ENCODE assay signal across 27 mouse cellular contexts in genomic region chr1:171785871-171786270, GRCm38 (mm10). TPM values are rescaled to one million over a fixed set of nuclear protein-coding genes. Genes with fewer than 3 reads are reported as not detected.
DNase-seq lines count a peak whose midpoint lies in the region; ATAC-seq and TF ChIP-seq lines count a peak whose summit lies in the region.
"Had no signal": no experiment of that assay in that cellular context is flagged by ENCODE, and none has a peak within 500 bp of the region (broad histone marks: within the 10 kb centered on the region; RNA-seq: fewer than 3 reads in every experiment).

No protein-coding gene starts in this region.

- TF ChIP-seq POLR2A in spleen, adult 2 months (IDR thresholded peaks at IDR 0.05; ENCODE audit: low read depth, low read length), result no peak
- no peak for TF ChIP-seq POLR2A in MEL (IDR thresholded peaks at IDR 0.05; ENCODE audit: control insufficient read depth in 1 of 2, insufficient read depth in 1 of 2, low read depth in 1 of 2, low read length in 2 of 2, poor library complexity in 1 of 2)

- no peak overlapping the region for H3K4me2 ChIP-seq in forebrain, postnatal 0 days (ENCODE audit: low read depth)
- H3K4me2 ChIP-seq: embryonic facial prominence, embryonic 12.5 days; embryonic facial prominence, embryonic 15.5 days; forebrain, embryonic 12.5 days; forebrain, embryonic 15.5 days; heart, embryonic 11.5 days; hindbrain, embryonic 12.5 days; hindbrain, embryonic 15.5 days had no signal

- 38% methylated on average over 1 of the region's 1 CpGs for WGBS in spleen, adult 2 months
- WGBS in forebrain, postnatal 0 days, result 95% methylated on average over 1 of the region's 1 CpGs

- no peak overlapping the region for H3K4me3 ChIP-seq in spleen, adult 2 months (ENCODE audit: extremely low read depth, insufficient read depth, insufficient read length)
- H3K4me3 ChIP-seq in MEL (ENCODE audit: control insufficient read depth in 1 of 2, insufficient read depth in 1 of 2, low read depth in 2 of 2, low read length in 2 of 2), result no peak overlapping the region
- no peak overlapping the region for H3K4me3 ChIP-seq in forebrain, postnatal 0 days (ENCODE audit: low read depth, low read length)
- H3K4me3 ChIP-seq: embryonic facial prominence, embryonic 12.5 days; embryonic facial prominence, embryonic 15.5 days; erythroblast, embryonic 14.5 days; forebrain, embryonic 12.5 days; forebrain, embryonic 15.5 days; hindbrain, embryonic 12.5 days; hindbrain, embryonic 15.5 days had no signal

- no peak overlapping the region for H3K9ac ChIP-seq in MEL (ENCODE audit: control insufficient read depth, low read depth, low read length, poor library complexity, severe bottlenecking)
- no peak overlapping the region for H3K9ac ChIP-seq in forebrain, postnatal 0 days
- H3K9ac ChIP-seq: embryonic facial prominence, embryonic 12.5 days; embryonic facial prominence, embryonic 15.5 days; forebrain, embryonic 12.5 days; forebrain, embryonic 15.5 days; hindbrain, embryonic 12.5 days; hindbrain, embryonic 15.5 days had no signal

- TF ChIP-seq RAD21 in MEL (IDR thresholded peaks at IDR 0.05; ENCODE audit: low read depth, low read length), result no peak

- H3K27me3 ChIP-seq in spleen, adult 2 months (ENCODE audit: control insufficient read depth, insufficient read depth, low read length), result no peaks in the 10 kb centered on the region
- no peaks in the 10 kb centered on the region for H3K27me3 ChIP-seq in MEL (ENCODE audit: control insufficient read depth in 1 of 2, insufficient read depth in 2 of 2, low read length in 2 of 2)
- no peaks in the 10 kb centered on the region for H3K27me3 ChIP-seq in splenic B cell, adult 2 months (ENCODE audit: control insufficient read depth, insufficient read depth, low read length, poor library complexity, severe bottlenecking)
- H3K27me3 ChIP-seq in forebrain, postnatal 0 days (ENCODE audit: insufficient read depth, low read length), result no peaks in the 10 kb centered on the region
- H3K27me3 ChIP-seq: embryonic facial prominence, embryonic 12.5 days; embryonic facial prominence, embryonic 15.5 days; forebrain, embryonic 12.5 days; forebrain, embryonic 15.5 days; hindbrain, embryonic 12.5 days; hindbrain, embryonic 15.5 days had no signal

- H3K36me3 ChIP-seq in spleen, adult 2 months (ENCODE audit: control insufficient read depth, insufficient read depth, low read length), result peaks cover 4% of the 10 kb centered on the region; the same call in 1 of the 2 replicates
- peaks cover 0 to 27% of the 10 kb centered on the region in 2 experiments; a peak in 2 of 4 replicates for H3K36me3 ChIP-seq in MEL (ENCODE audit: control insufficient read depth in 1 of 2, insufficient read depth in 2 of 2, low read length in 2 of 2)
- H3K36me3 ChIP-seq in splenic B cell, adult 2 months (ENCODE audit: control insufficient read depth, insufficient read depth, low read length, poor library complexity, severe bottlenecking), result peaks cover 8% of the 10 kb centered on the region
- no peaks in the 10 kb centered on the region for H3K36me3 ChIP-seq in forebrain, postnatal 0 days (ENCODE audit: insufficient read depth)
- H3K36me3 ChIP-seq: embryonic facial prominence, embryonic 12.5 days; embryonic facial prominence, embryonic 15.5 days; forebrain, embryonic 12.5 days; forebrain, embryonic 15.5 days; hindbrain, embryonic 12.5 days; hindbrain, embryonic 15.5 days had no signal

- no peak for DNase-seq in spleen, adult 2 months (ENCODE audit: low read depth in 1 of 2, low spot score in 2 of 2)
- no peak for DNase-seq in spleen, postnatal 10 days (ENCODE audit: low spot score in 2 of 2)
- DNase-seq in MEL (ENCODE audit: low read depth, low spot score), result peak; percentile 28
- DNase-seq in splenic B cell, adult 2 months (ENCODE audit: low read depth, low spot score), result peak; percentile 71
- no peak for DNase-seq in urinary bladder, adult 18-20 months (ENCODE audit: low spot score in 2 of 2)
- DNase-seq in forebrain, postnatal 0 days, result no peak
- no peak for DNase-seq in ovary, postnatal 14 days (ENCODE audit: low spot score)
- DNase-seq: adrenal gland, adult 8-10 months; adrenal gland, postnatal 25 days; cerebellum, adult 11-12 months; cerebellum, adult 9-10 months; cerebellum, postnatal 14 days; gastrocnemius, postnatal 10 days; gastrocnemius, postnatal 36 days; heart, adult 11 months had no signal

- no peaks in the 10 kb centered on the region for H3K79me2 ChIP-seq in MEL (ENCODE audit: control insufficient read depth, insufficient read depth, low read length, poor library complexity)

- no peaks in the 10 kb centered on the region for H3K9me3 ChIP-seq in MEL (replicated peaks; ENCODE audit: insufficient read depth, low read length)
- no peaks in the 10 kb centered on the region for H3K9me3 ChIP-seq in forebrain, postnatal 0 days (ENCODE audit: low read length)
- H3K9me3 ChIP-seq: embryonic facial prominence, embryonic 12.5 days; embryonic facial prominence, embryonic 15.5 days; forebrain, embryonic 12.5 days; forebrain, embryonic 15.5 days; hindbrain, embryonic 12.5 days; hindbrain, embryonic 15.5 days had no signal

- TF ChIP-seq CTCF in spleen, adult 2 months (IDR thresholded peaks at IDR 0.05; ENCODE audit: extremely low read depth, insufficient read depth, insufficient read length, insufficient replicate concordance), result no peak
- no peak for TF ChIP-seq CTCF in MEL (IDR thresholded peaks at IDR 0.05 in 2 of 3, conservative IDR thresholded peaks at IDR 0.05 in 1 of 3; ENCODE audit: control insufficient read depth in 1 of 3, insufficient read depth in 1 of 3, low read depth in 2 of 3, low read length in 3 of 3, poor library complexity in 1 of 3, severe bottlenecking in 1 of 3)
- TF ChIP-seq CTCF in forebrain, postnatal 0 days (IDR thresholded peaks at IDR 0.05; ENCODE audit: low read depth), result no peak

- peaks cover 35% of the 10 kb centered on the region for H3K4me1 ChIP-seq in spleen, adult 2 months (ENCODE audit: control insufficient read depth, insufficient read depth, insufficient read length)
- peaks cover 9 to 26% of the 10 kb centered on the region in 2 experiments for H3K4me1 ChIP-seq in MEL (ENCODE audit: control insufficient read depth in 1 of 2, insufficient read depth in 2 of 2, low read length in 2 of 2)
- no peaks in the 10 kb centered on the region for H3K4me1 ChIP-seq in forebrain, postnatal 0 days (ENCODE audit: insufficient read depth)
- H3K4me1 ChIP-seq: embryonic facial prominence, embryonic 12.5 days; embryonic facial prominence, embryonic 15.5 days; forebrain, embryonic 12.5 days; forebrain, embryonic 15.5 days; hindbrain, embryonic 12.5 days; hindbrain, embryonic 15.5 days had no signal

- no peak for TF ChIP-seq EP300 in MEL (IDR thresholded peaks at IDR 0.05; ENCODE audit: low read depth in 1 of 2, low read length in 2 of 2)

- ATAC-seq in megakaryocyte, adult 5-6 weeks (ENCODE audit: poor library complexity, severe bottlenecking), result peak; percentile 74
- ATAC-seq in forebrain, postnatal 0 days, result no peak
- ATAC-seq: activated CD4-positive, CD25-positive, alpha-beta regulatory T cell, adult 4 months; CD4-positive, CD25-positive, alpha-beta regulatory T cell, adult 4 months; forebrain, embryonic 15.5 days had no signal

- 0 out of 2 replicates have a peak overlapping the region, but pooled peaks have one; percentile 69 for H3K27ac ChIP-seq in spleen, adult 2 months (ENCODE audit: insufficient read depth, low read length)
- no peak overlapping the region for H3K27ac ChIP-seq in MEL (ENCODE audit: control insufficient read depth, low read depth, low read length)
- H3K27ac ChIP-seq in forebrain, postnatal 0 days (ENCODE audit: low read depth, low read length), result no peak overlapping the region
- H3K27ac ChIP-seq: embryonic facial prominence, embryonic 12.5 days; embryonic facial prominence, embryonic 15.5 days; forebrain, embryonic 12.5 days; forebrain, embryonic 15.5 days; hindbrain, embryonic 12.5 days; hindbrain, embryonic 15.5 days had no signal

TF ChIP-seq in MEL, 35 proteins besides CTCF, POLR2A, EP300 and RAD21:
- TF ChIP-seq TAL1 (IDR thresholded peaks at IDR 0.05; ENCODE audit: low read length), result no peak
- TF ChIP-seq BHLHE40 (IDR thresholded peaks at IDR 0.05; ENCODE audit: borderline replicate concordance, low read depth, low read length), result no peak
- TF ChIP-seq UBTF (IDR thresholded peaks at IDR 0.05; ENCODE audit: borderline replicate concordance, insufficient read depth, low read depth, low read length), result no peak
- no peak for TF ChIP-seq TBP (IDR thresholded peaks at IDR 0.05; ENCODE audit: low read depth, low read length)
- TF ChIP-seq MAX (IDR thresholded peaks at IDR 0.05; ENCODE audit: low read length), result no peak
- no peak for TF ChIP-seq MAZ (IDR thresholded peaks at IDR 0.05; ENCODE audit: low read depth, low read length)
- TF ChIP-seq RCOR1 (IDR thresholded peaks at IDR 0.05; ENCODE audit: low read depth, low read length), result no peak
- no peak for TF ChIP-seq ZMIZ1 (IDR thresholded peaks at IDR 0.05; ENCODE audit: low read depth, low read length)

RNA-seq across cellular contexts. Expression of gene Slamf1, which starts 18.9 kb away (rescaled TPM):
- 3.7 and 4.5 TPM in 2 replicates for polyA plus RNA-seq in spleen, adult 2 months (2012; rRNA removed)
- 0.72 and 0.73 TPM in 2 replicates for total RNA-seq in MEL (2012; rRNA removed)
- polyA plus RNA-seq in MEL (2012; ENCODE audit: insufficient read depth in 1 of 2, insufficient read length in 2 of 2, low read depth in 1 of 2, low replicate concordance in 2 of 2, missing spikeins in 1 of 2), result 1 to 10 TPM in 1 of 2 experiments, not detected in 1; 1.3 TPM
- total RNA-seq in megakaryocyte, adult 5-6 weeks (2015), result not detected in 2 replicates
- not detected in 2 replicates for total RNA-seq in megakaryocyte, adult 5-6 weeks (2017)
- 0.15 and 0.19 TPM in 2 replicates for total RNA-seq in forebrain, postnatal 0 days (2014; rRNA removed)
- 0.11 and 0.15 TPM in 2 replicates for polyA plus RNA-seq in forebrain, postnatal 0 days (2015; fragmentation: Nextera tagmentation; extraction: Ambion mirVana)
- total RNA-seq: adrenal gland, postnatal 25 days had no signal
- polyA plus RNA-seq: C2C12 had no signal

RNA-seq across cellular contexts. Expression of gene Cd84, which starts 53.6 kb away (rescaled TPM):
- 8.4 and 10.9 TPM in 2 replicates for polyA plus RNA-seq in spleen, adult 2 months (2012; rRNA removed)
- 6.8 and 7.7 TPM in 2 replicates for total RNA-seq in MEL (2012; rRNA removed)
- 10 to 100 TPM in 1 of 2 experiments, not detected in 1; 10.4 TPM for polyA plus RNA-seq in MEL (2012; ENCODE audit: insufficient read depth in 1 of 2, insufficient read length in 2 of 2, low read depth in 1 of 2, low replicate concordance in 2 of 2, missing spikeins in 1 of 2)
- total RNA-seq in megakaryocyte, adult 5-6 weeks (2015), result 153 and 188 TPM in 2 replicates
- 269 and 296 TPM in 2 replicates for total RNA-seq in megakaryocyte, adult 5-6 weeks (2017)
- total RNA-seq in forebrain, postnatal 0 days (2014; rRNA removed), result 2.6 and 3.4 TPM in 2 replicates
- 1.8 and 2.3 TPM in 2 replicates for polyA plus RNA-seq in forebrain, postnatal 0 days (2015; fragmentation: Nextera tagmentation; extraction: Ambion mirVana)
- polyA plus RNA-seq: C2C12; erythroblast, embryonic 14.5 days had no signal

Comparison
In these comparisons a context has a peak if more than half of its experiments do, and no peak if none do; other contexts are left out.
1. DNase-seq: peak in MEL (single experiment) and splenic B cell, adult 2 months (single experiment); none in spleen, adult 2 months (0 of 2), spleen, postnatal 10 days (0 of 2), urinary bladder, adult 18-20 months (0 of 2), forebrain, postnatal 0 days (single experiment) and ovary, postnatal 14 days (single experiment).
2. RNA of gene Cd84, which starts 53.6 kb away (total RNA-seq): 153 to 296 TPM in megakaryocyte, adult 5-6 weeks; 6.8 to 7.7 TPM in MEL and 2.6 to 3.4 TPM in forebrain, postnatal 0 days; every median in the first group is over 10 times any median in the second.